Mouse (Mus musculus) MEL (cell line): ENCODE data around the gene Rex1bd. TPM values are rescaled to one million over a fixed set of nuclear protein-coding genes. Genes with fewer than 3 reads are reported as not detected.
A peak's percentile ranks its signal among the peaks of the same experiment; 100 is the strongest.

ENCODE experiments used
- DNase-seq: peaks from one replicate; pipeline ENCODE4 v3.0.0; 2011; ENCODE audit warnings: low read depth, low spot score
- H3K27ac ChIP-seq: 2 replicates; pipeline ENCODE4 v1.5.1; 2012; ENCODE audit warnings: low read depth, mild to moderate bottlenecking, control low read depth, low read length, moderate library complexity; ENCODE audit not compliant: control insufficient read depth
- H3K27me3 ChIP-seq, 2 experiments: fragments of 150-350 bp in 1 of 2; sonication (generic) in 1 of 2; 2 replicates each; pipeline ENCODE4 v1.6.1; 2012; ENCODE audit warnings: low read length in 2 of 2, mild to moderate bottlenecking in 2 of 2, improper control_type of control experiment in 1 of 2, moderate library complexity in 1 of 2; ENCODE audit not compliant: insufficient read depth in 2 of 2, control insufficient read depth in 1 of 2
- H3K36me3 ChIP-seq, 2 experiments: 2 replicates each; pipeline ENCODE4 v1.6.1; 2012 to 2014; ENCODE audit warnings: low read length in 2 of 2, improper control_type of control experiment in 1 of 2, inconsistent platforms in 1 of 2, mild to moderate bottlenecking in 1 of 2; ENCODE audit not compliant: insufficient read depth in 2 of 2, control insufficient read depth in 1 of 2
- H3K4me1 ChIP-seq, 2 experiments: fragments of 150-350 bp in 1 of 2; sonication (generic) in 1 of 2; 2 replicates each; pipeline ENCODE4 v1.6.1; 2012; ENCODE audit warnings: low read length in 2 of 2, improper control_type of control experiment in 1 of 2, mild to moderate bottlenecking in 1 of 2; ENCODE audit not compliant: insufficient read depth in 2 of 2, control insufficient read depth in 1 of 2
- H3K4me3 ChIP-seq, 2 experiments: fragments of 150-350 bp in 1 of 2; sonication (generic) in 1 of 2; 2 replicates each; pipeline ENCODE4 v1.5.1; 2012; ENCODE audit warnings: low read depth in 2 of 2, low read length in 2 of 2, mild to moderate bottlenecking in 2 of 2, moderate library complexity in 2 of 2, control low read depth in 1 of 2, improper control_type of control experiment in 1 of 2; ENCODE audit not compliant: control insufficient read depth in 1 of 2, insufficient read depth in 1 of 2
- H3K79me2 ChIP-seq: 2 replicates; pipeline ENCODE4 v1.6.1; 2012; ENCODE audit warnings: mild to moderate bottlenecking, low read length, moderate library complexity; ENCODE audit not compliant: control insufficient read depth, poor library complexity, insufficient read depth
- H3K9ac ChIP-seq: 2 replicates; pipeline ENCODE4 v1.6.1; 2012; ENCODE audit warnings: low read depth, mild to moderate bottlenecking, control low read depth, low read length, moderate library complexity; ENCODE audit not compliant: control insufficient read depth, poor library complexity, severe bottlenecking
- H3K9me3 ChIP-seq: fragments of 150-350 bp; sonication (generic); replicated peaks from 2 replicates; pipeline ENCODE4 v1.6.1; 2012; ENCODE audit warnings: mild to moderate bottlenecking, low read length, improper control_type of control experiment, moderate library complexity; ENCODE audit not compliant: insufficient read depth
- BHLHE40 ChIP-seq: IDR thresholded peaks from 2 replicates; pipeline ENCODE4 v1.6.1; 2012; ENCODE audit warnings: low read depth, mild to moderate bottlenecking, inconsistent platforms, low read length, improper control_type of control experiment, borderline replicate concordance
- CHD1 ChIP-seq: IDR thresholded peaks from 2 replicates; pipeline ENCODE4 v1.6.1; 2012; ENCODE audit warnings: low read depth, mild to moderate bottlenecking, inconsistent platforms, low read length, improper control_type of control experiment
- CTCF ChIP-seq, 3 experiments: IDR thresholded peaks in 2 of 3; conservative IDR thresholded peaks in 1 of 3; 2 replicates each; pipeline ENCODE4 v1.5.1; 2011 to 2012; ENCODE audit warnings: low read length in 3 of 3, low read depth in 2 of 3, mild to moderate bottlenecking in 2 of 3, improper control_type of control experiment in 1 of 3, inconsistent platforms in 1 of 3, mixed read lengths in 1 of 3, moderate library complexity in 1 of 3; ENCODE audit not compliant: control insufficient read depth in 1 of 3, insufficient read depth in 1 of 3, poor library complexity in 1 of 3, severe bottlenecking in 1 of 3
- E2F4 ChIP-seq: IDR thresholded peaks from 2 replicates; pipeline ENCODE4 v1.6.1; 2011; ENCODE audit warnings: low read depth, low read length, improper control_type of control experiment, borderline replicate concordance
- GABPA ChIP-seq: IDR thresholded peaks from 2 replicates; pipeline ENCODE4 v1.6.1; 2012; ENCODE audit warnings: low read depth, mild to moderate bottlenecking, inconsistent platforms, low read length, improper control_type of control experiment, moderate library complexity
- HCFC1 ChIP-seq: IDR thresholded peaks from 2 replicates; pipeline ENCODE4 v1.6.1; 2012; ENCODE audit warnings: low read depth, mild to moderate bottlenecking, inconsistent platforms, low read length, improper control_type of control experiment, moderate library complexity
- JUND ChIP-seq: IDR thresholded peaks from 2 replicates; pipeline ENCODE4 v1.6.1; 2011; ENCODE audit warnings: low read depth, mild to moderate bottlenecking, improper control_type of control experiment, low read length
- KAT2A ChIP-seq: conservative IDR thresholded peaks from 2 replicates; pipeline ENCODE4 v1.6.1; 2012; ENCODE audit warnings: low read depth, low read length, improper control_type of control experiment, inconsistent platforms
- MXI1 ChIP-seq: IDR thresholded peaks from 2 replicates; pipeline ENCODE4 v1.6.1; 2011; ENCODE audit warnings: mild to moderate bottlenecking, low read depth, low read length, improper control_type of control experiment
- MYB ChIP-seq: IDR thresholded peaks from 2 replicates; pipeline ENCODE4 v1.6.1; 2011; ENCODE audit warnings: mild to moderate bottlenecking, low read depth, low read length, improper control_type of control experiment
- MYC ChIP-seq: IDR thresholded peaks from 2 replicates; pipeline ENCODE4 v1.6.1; 2011; ENCODE audit warnings: low read depth, mild to moderate bottlenecking, low read length, improper control_type of control experiment, moderate library complexity
- NELFE ChIP-seq: IDR thresholded peaks from 2 replicates; pipeline ENCODE4 v1.6.1; 2011; ENCODE audit warnings: low read depth, low read length, improper control_type of control experiment
- NRF1 ChIP-seq: IDR thresholded peaks from 2 replicates; pipeline ENCODE4 v1.6.1; 2014; ENCODE audit warnings: low read depth, mild to moderate bottlenecking, inconsistent platforms, low read length, improper control_type of control experiment, moderate library complexity; ENCODE audit not compliant: poor library complexity, insufficient read depth, severe bottlenecking
- POLR2A ChIP-seq, 2 experiments: IDR thresholded peaks; 2 replicates each; pipeline ENCODE4 v1.6.1; 2011 to 2012; ENCODE audit warnings: low read length in 2 of 2, mild to moderate bottlenecking in 2 of 2, control low read depth in 1 of 2, improper control_type of control experiment in 1 of 2, low read depth in 1 of 2, moderate library complexity in 1 of 2; ENCODE audit not compliant: control insufficient read depth in 1 of 2, insufficient read depth in 1 of 2, poor library complexity in 1 of 2
- POLR2AphosphoS2 ChIP-seq: IDR thresholded peaks from 2 replicates; pipeline ENCODE4 v1.6.1; 2011; ENCODE audit warnings: low read length, improper control_type of control experiment
- RCOR1 ChIP-seq: IDR thresholded peaks from 2 replicates; pipeline ENCODE4 v1.6.1; 2012; ENCODE audit warnings: low read depth, mild to moderate bottlenecking, inconsistent platforms, low read length, improper control_type of control experiment
- TAL1 ChIP-seq: IDR thresholded peaks from 2 replicates; pipeline ENCODE4 v1.6.1; 2012; ENCODE audit warnings: mild to moderate bottlenecking, inconsistent platforms, low read length, moderate library complexity, mixed read lengths
- TBP ChIP-seq: IDR thresholded peaks from 2 replicates; pipeline ENCODE4 v1.8.0; 2011; ENCODE audit warnings: low read depth, low read length, improper control_type of control experiment
- UBTF ChIP-seq: IDR thresholded peaks from 2 replicates; pipeline ENCODE4 v1.6.1; 2012; ENCODE audit warnings: low read depth, mild to moderate bottlenecking, inconsistent platforms, low read length, improper control_type of control experiment, moderate library complexity, borderline replicate concordance; ENCODE audit not compliant: insufficient read depth
- ZC3H11A ChIP-seq: IDR thresholded peaks from 2 replicates; pipeline ENCODE4 v1.6.1; 2012; ENCODE audit warnings: low read depth, mild to moderate bottlenecking, inconsistent platforms, low read length, improper control_type of control experiment
- ZKSCAN1 ChIP-seq: IDR thresholded peaks from 2 replicates; pipeline ENCODE4 v1.6.1; 2012; ENCODE audit warnings: low read depth, mild to moderate bottlenecking, inconsistent platforms, low read length, improper control_type of control experiment, moderate library complexity
- polyA plus RNA-seq, 2 experiments: library from polyadenylated mRNA; stranded (reverse) in 1 of 2; unstranded in 1 of 2; fragments of >175 nt in 1 of 2; fragments of >200 nt in 1 of 2; gene quantifications; 2 replicates each; pipeline versions ENCODE4 v1.2.1 to v1.2.4; 2012; ENCODE audit warnings: low replicate concordance in 2 of 2, low read depth in 1 of 2; ENCODE audit not compliant: insufficient read length in 2 of 2, insufficient read depth in 1 of 2, missing spikeins in 1 of 2
- total RNA-seq: library from RNA; depleted of rRNA; stranded (reverse); fragments of 300-350 nt; gene quantifications from 2 replicates; pipeline ENCODE4 v1.2.3, GENCODE M21; 2012

Gene Rex1bd
- total and polyA plus RNA-seq, 3 experiments: 145 to 204 TPM; not detected in 1

DNA sequence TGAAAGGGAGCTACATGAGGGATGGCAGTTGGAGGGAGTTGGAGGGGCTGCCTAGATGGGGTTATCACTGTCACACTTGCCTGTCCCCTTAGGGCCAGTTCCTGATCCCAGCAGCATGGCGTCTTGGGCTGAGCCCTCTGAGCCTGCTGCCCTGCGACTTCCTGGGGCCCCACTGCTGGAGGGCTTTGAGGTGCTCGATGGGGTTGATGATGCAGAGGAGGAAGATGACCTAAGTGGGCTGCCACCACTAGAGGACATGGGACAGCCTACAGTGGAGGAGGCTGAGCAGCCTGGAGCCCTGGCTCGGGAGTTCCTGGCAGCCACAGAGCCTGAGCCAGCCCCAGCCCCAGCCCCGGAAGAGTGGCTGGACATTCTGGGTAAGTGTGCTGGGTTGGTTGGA is 22.7 kb upstream of the Rex1bd start:
- no peaks in the 10 kb centered on the region for H3K27me3 ChIP-seq
- 0 out of 2 replicates have a peak, but pooled peaks have one; percentile 15 for TF ChIP-seq POLR2AphosphoS2
- TF ChIP-seq CTCF (IDR thresholded peaks at IDR 0.05 in 2 of 3, conservative IDR thresholded peaks at IDR 0.05 in 1 of 3; ENCODE audit: control insufficient read depth in 1 of 3, insufficient read depth in 1 of 3, low read depth in 2 of 3, low read length in 3 of 3, poor library complexity in 1 of 3, severe bottlenecking in 1 of 3): no peak
- TF ChIP-seq, all 39 proteins: peak for 1
- Histone ChIP-seq H3K9ac (peak overlapping the region; percentile 96), H3K4me3 (peak overlapping the region in 1 of 2 experiments; percentile 7; a peak in 1 of 4 replicates), H3K4me1 (peaks cover 0 to 23% of the 10 kb centered on the region in 2 experiments; a peak in 3 of 4 replicates), H3K9me3 (no peaks in the 10 kb centered on the region), H3K79me2 (peaks cover 29% of the 10 kb centered on the region), H3K36me3 (peaks cover 0 to 23% of the 10 kb centered on the region in 2 experiments; a peak in 2 of 4 replicates), H3K27ac (peak overlapping the region; percentile 81)
- peak; percentile 40 for DNase-seq

DNA sequence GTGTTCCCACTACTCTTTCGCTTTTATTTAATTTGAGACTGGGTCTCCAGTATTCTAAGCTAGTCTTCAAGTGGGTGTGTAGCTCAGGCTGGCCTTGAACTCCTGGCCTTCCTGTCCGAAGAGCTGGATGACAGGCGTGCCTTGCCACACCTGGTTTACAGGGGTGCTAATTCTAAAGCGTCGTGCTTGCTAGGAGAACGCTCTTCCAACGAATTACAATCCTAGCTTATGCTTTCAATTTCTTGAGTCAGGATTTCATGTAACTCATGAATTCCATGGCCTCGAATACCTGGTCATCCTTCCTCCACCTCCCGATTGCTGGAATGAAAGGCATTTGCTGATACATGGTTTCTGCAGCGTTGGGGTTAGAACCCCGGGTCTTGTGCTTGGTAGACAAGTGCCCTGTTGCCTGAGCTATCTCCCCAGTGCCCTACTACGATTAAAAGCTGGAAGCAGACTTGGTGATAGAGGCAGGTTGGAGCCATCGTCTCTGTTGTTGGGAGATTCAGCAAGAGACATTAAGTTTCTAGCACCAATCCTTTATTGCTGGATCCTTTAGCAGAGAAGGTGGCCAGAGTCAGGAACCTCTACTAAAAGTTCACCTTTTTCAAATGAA is 21.7 kb upstream of the Rex1bd start:
- Histone ChIP-seq H3K4me3 (peak overlapping the region; percentile 70 to 98), H3K9ac (peak overlapping the region; percentile 96), H3K27me3 (no peaks in the 10 kb centered on the region), H3K36me3 (peaks cover 0 to 30% of the 10 kb centered on the region in 2 experiments; a peak in 2 of 4 replicates), H3K9me3 (no peaks in the 10 kb centered on the region), H3K4me1 (peaks cover 0 to 28% of the 10 kb centered on the region in 2 experiments; a peak in 3 of 4 replicates), H3K79me2 (peaks cover 29% of the 10 kb centered on the region), H3K27ac (peak overlapping the region; percentile 81)
- TF ChIP-seq BHLHE40: no peak
- TF ChIP-seq NRF1: no peak
- TF ChIP-seq TBP: peak; percentile 78
- peak; percentile 67; the same call in 1 of the 2 replicates for TF ChIP-seq MXI1
- TF ChIP-seq CHD1: 0 out of 2 replicates have a peak, but pooled peaks have one; percentile 42
- TF ChIP-seq MYC: 0 out of 2 replicates have a peak, but pooled peaks have one; percentile 18
- no peak for TF ChIP-seq ZKSCAN1
- DNase-seq: peak; percentile 67

GRCm38 (mm10) chr8:70527512-70528181 is 21.1 kb upstream of the Rex1bd start, which contains the start of the genes Fkbp8 and Kxd1:
Gene Fkbp8, plus strand, starts transcription at chr8:70527724.
Gene Kxd1, minus strand, starts transcription at chr8:70527956.
- peak; percentile 97 for DNase-seq
- Histone ChIP-seq H3K9ac (peak within 1 kb of the TSS; percentile 96), H3K79me2 (peaks cover 31% of the 10 kb centered on the region), H3K4me1 (peaks cover 0 to 29% of the 10 kb centered on the region in 2 experiments; a peak in 3 of 4 replicates), H3K4me3 (peak within 1 kb of the TSS; percentile 70 to 98), H3K36me3 (peaks cover 0 to 30% of the 10 kb centered on the region in 2 experiments; a peak in 2 of 4 replicates), H3K27ac (peak within 1 kb of the TSS; percentile 81), H3K27me3 (no peaks in the 10 kb centered on the region), H3K9me3 (no peaks in the 10 kb centered on the region)
- TF ChIP-seq MYB (no peak), RCOR1 (no peak), HCFC1 (peak; percentile 82), TAL1 (no peak), BHLHE40 (0 out of 2 replicates have a peak, but pooled peaks have one; percentile 61), TBP (peak; percentile 31; the same call in 1 of the 2 replicates), CTCF (IDR thresholded peaks at IDR 0.05 in 2 of 3, conservative IDR thresholded peaks at IDR 0.05 in 1 of 3; ENCODE audit: control insufficient read depth in 1 of 3, insufficient read depth in 1 of 3, low read depth in 2 of 3, low read length in 3 of 3, poor library complexity in 1 of 3, severe bottlenecking in 1 of 3) (no peak), E2F4 (no peak), CHD1 (no peak), POLR2A (IDR thresholded peaks at IDR 0.05; ENCODE audit: control insufficient read depth in 1 of 2, insufficient read depth in 1 of 2, low read depth in 1 of 2, low read length in 2 of 2, poor library complexity in 1 of 2) (peak; percentile 59 to 76; a peak in 2 of 4 replicates), JUND (no peak), MYC (0 out of 2 replicates have a peak, but pooled peaks have one; percentile 10), KAT2A (no peak; the same call in 1 of the 2 replicates), UBTF (no peak), NELFE (peak; percentile 46), ZC3H11A (no peak), GABPA (no peak)
